Mouse (Mus musculus): ENCODE measurements around the gene Fam198a. TPM values are rescaled to one million over a fixed set of nuclear protein-coding genes. Genes with fewer than 3 reads are reported as not detected.

Fam198a gene
- polyA plus RNA-seq, 1 experiment from 2014 or later, result 0.89 TPM

GRCm38 (mm10) chr9:121908321-121908720 lies 42.5 kb upstream of the Fam198a start:
- Histone ChIP-seq H3K9me3 (replicated peaks; ENCODE audit: control insufficient read depth, low read length) (no peaks in the 10 kb centered on the region), H3K27me3 (replicated peaks; ENCODE audit: control insufficient read depth, insufficient read depth, low read length) (no peaks in the 10 kb centered on the region), H3K36me3 (ENCODE audit: control insufficient read depth, insufficient read depth, low read length) (no peaks in the 10 kb centered on the region), H3K27ac (ENCODE audit: low read depth, low read length) (no peak overlapping the region), H3K4me3 (ENCODE audit: low read depth, low read length) (no peak overlapping the region), H3K4me1 (ENCODE audit: control insufficient read depth, insufficient read depth, low read length) (no peaks in the 10 kb centered on the region), H3K4me2 (ENCODE audit: low read length) (no peak overlapping the region), H3K9ac (ENCODE audit: low read length) (no peak overlapping the region)
- ATAC-seq, result no peak
- DNase-seq (ENCODE audit: low spot score), result no peak
- 94% methylated on average over 17 of the region's 17 CpGs for WGBS

- Histone ChIP-seq H3K9ac (ENCODE audit: low read length) (no peak overlapping the region), H3K4me3 (ENCODE audit: low read depth, low read length) (no peak overlapping the region), H3K4me2 (ENCODE audit: low read length) (no peak overlapping the region), H3K27ac (ENCODE audit: low read depth, low read length) (no peak overlapping the region), H3K4me1 (ENCODE audit: control insufficient read depth, insufficient read depth, low read length) (no peaks in the 10 kb centered on the region), H3K36me3 (ENCODE audit: control insufficient read depth, insufficient read depth, low read length) (no peaks in the 10 kb centered on the region), H3K27me3 (replicated peaks; ENCODE audit: control insufficient read depth, insufficient read depth, low read length) (no peaks in the 10 kb centered on the region), H3K9me3 (replicated peaks; ENCODE audit: control insufficient read depth, low read length) (no peaks in the 10 kb centered on the region)
- 89% methylated on average over 6 of the region's 6 CpGs for WGBS
- DNase-seq (ENCODE audit: low spot score), result no peak
- no peak for ATAC-seq
These were observed 41.2 kb upstream of the Fam198a start for GRCm38 (mm10) chr9:121909635-121910034.

GRCm38 (mm10) chr9:121911196-121911595 lies 39.6 kb upstream of the Fam198a start:
- no peaks in the 10 kb centered on the region for H3K9me3 ChIP-seq (replicated peaks; ENCODE audit: control insufficient read depth, low read length)
- WGBS, result 90% methylated on average over 7 of the region's 7 CpGs
- ATAC-seq (no peak), DNase-seq (ENCODE audit: low spot score) (no peak)
- no peak overlapping the region for H3K27ac ChIP-seq (ENCODE audit: low read depth, low read length)
- no peak overlapping the region for H3K9ac ChIP-seq (ENCODE audit: low read length)
- no peak overlapping the region for H3K4me2 ChIP-seq (ENCODE audit: low read length)
- H3K27me3 ChIP-seq (replicated peaks; ENCODE audit: control insufficient read depth, insufficient read depth, low read length), result no peaks in the 10 kb centered on the region
- H3K4me1 ChIP-seq (ENCODE audit: control insufficient read depth, insufficient read depth, low read length), result no peaks in the 10 kb centered on the region
- H3K4me3 ChIP-seq (ENCODE audit: low read depth, low read length), result no peak overlapping the region
- H3K36me3 ChIP-seq (ENCODE audit: control insufficient read depth, insufficient read depth, low read length), result no peaks in the 10 kb centered on the region

GRCm38 (mm10) chr9:121912786-121913185 lies 38.0 kb upstream of the Fam198a start:
- Histone ChIP-seq H3K4me3 (ENCODE audit: low read depth, low read length) (no peak overlapping the region), H3K4me1 (ENCODE audit: control insufficient read depth, insufficient read depth, low read length) (no peaks in the 10 kb centered on the region), H3K9ac (ENCODE audit: low read length) (no peak overlapping the region), H3K27me3 (replicated peaks; ENCODE audit: control insufficient read depth, insufficient read depth, low read length) (no peaks in the 10 kb centered on the region), H3K9me3 (replicated peaks; ENCODE audit: control insufficient read depth, low read length) (no peaks in the 10 kb centered on the region), H3K4me2 (ENCODE audit: low read length) (no peak overlapping the region), H3K27ac (ENCODE audit: low read depth, low read length) (no peak overlapping the region), H3K36me3 (ENCODE audit: control insufficient read depth, insufficient read depth, low read length) (no peaks in the 10 kb centered on the region)
- no peak for ATAC-seq
- WGBS, result 80% methylated on average over 4 of the region's 4 CpGs
- no peak for DNase-seq (ENCODE audit: low spot score)

- 85% methylated on average over 8 of the region's 8 CpGs for WGBS
- no peak for DNase-seq (ENCODE audit: low spot score)
These were observed 36.5 kb upstream of the Fam198a start for GRCm38 (mm10) chr9:121914226-121914757.

GRCm38 (mm10) chr9:121915056-121915455 lies 35.7 kb upstream of the Fam198a start:
- no peaks in the 10 kb centered on the region for H3K4me1 ChIP-seq (ENCODE audit: control insufficient read depth, insufficient read depth, low read length)
- DNase-seq (ENCODE audit: low spot score) (no peak), ATAC-seq (no peak)
- no peak overlapping the region for H3K4me2 ChIP-seq (ENCODE audit: low read length)
- H3K9me3 ChIP-seq (replicated peaks; ENCODE audit: control insufficient read depth, low read length), result no peaks in the 10 kb centered on the region
- H3K27me3 ChIP-seq (replicated peaks; ENCODE audit: control insufficient read depth, insufficient read depth, low read length), result no peaks in the 10 kb centered on the region
- no peak overlapping the region for H3K9ac ChIP-seq (ENCODE audit: low read length)
- no peak overlapping the region for H3K4me3 ChIP-seq (ENCODE audit: low read depth, low read length)
- 93% methylated on average over 10 of the region's 10 CpGs for WGBS
- no peak overlapping the region for H3K27ac ChIP-seq (ENCODE audit: low read depth, low read length)
- no peaks in the 10 kb centered on the region for H3K36me3 ChIP-seq (ENCODE audit: control insufficient read depth, insufficient read depth, low read length)

More at GRCm38 (mm10) chr9:121914226-121914757, 36.5 kb upstream of the Fam198a start:
- Histone ChIP-seq H3K4me3 (ENCODE audit: low read depth, low read length) (no peak overlapping the region), H3K9me3 (replicated peaks; ENCODE audit: control insufficient read depth, low read length) (no peaks in the 10 kb centered on the region), H3K4me1 (ENCODE audit: control insufficient read depth, insufficient read depth, low read length) (no peaks in the 10 kb centered on the region), H3K9ac (ENCODE audit: low read length) (no peak overlapping the region), H3K27me3 (replicated peaks; ENCODE audit: control insufficient read depth, insufficient read depth, low read length) (no peaks in the 10 kb centered on the region), H3K36me3 (ENCODE audit: control insufficient read depth, insufficient read depth, low read length) (no peaks in the 10 kb centered on the region), H3K4me2 (ENCODE audit: low read length) (no peak overlapping the region), H3K27ac (ENCODE audit: low read depth, low read length) (no peak overlapping the region)
- ATAC-seq, result no peak

- no peaks in the 10 kb centered on the region for H3K4me1 ChIP-seq (ENCODE audit: control insufficient read depth, insufficient read depth, low read length)
- ATAC-seq (no peak), DNase-seq (ENCODE audit: low spot score) (no peak)
- H3K4me3 ChIP-seq (ENCODE audit: low read depth, low read length), result no peak within 1 kb of the TSS
- no peaks in the 10 kb centered on the region for H3K27me3 ChIP-seq (replicated peaks; ENCODE audit: control insufficient read depth, insufficient read depth, low read length)
- 85% methylated on average over 8 of the region's 8 CpGs for WGBS
- no peaks in the 10 kb centered on the region for H3K36me3 ChIP-seq (ENCODE audit: control insufficient read depth, insufficient read depth, low read length)
- no peaks in the 10 kb centered on the region for H3K9me3 ChIP-seq (replicated peaks; ENCODE audit: control insufficient read depth, low read length)
- H3K4me2 ChIP-seq (ENCODE audit: low read length), result no peak within 1 kb of the TSS
- H3K27ac ChIP-seq (ENCODE audit: low read depth, low read length), result no peak within 1 kb of the TSS
- no peak within 1 kb of the TSS for H3K9ac ChIP-seq (ENCODE audit: low read length)
These were observed 34.7 kb upstream of the Fam198a start, which contains the start of gene Cyp8b1 for GRCm38 (mm10) chr9:121916102-121916501. Gene Cyp8b1 (minus strand): TSS chr9:121916305.

GRCm38 (mm10) chr9:121919027-121919501 lies 31.7 kb upstream of the Fam198a start:
- Histone ChIP-seq H3K4me3 (ENCODE audit: low read depth, low read length) (no peak overlapping the region), H3K9ac (ENCODE audit: low read length) (no peak overlapping the region), H3K4me1 (ENCODE audit: control insufficient read depth, insufficient read depth, low read length) (no peaks in the 10 kb centered on the region), H3K27ac (ENCODE audit: low read depth, low read length) (no peak overlapping the region), H3K9me3 (replicated peaks; ENCODE audit: control insufficient read depth, low read length) (no peaks in the 10 kb centered on the region), H3K36me3 (ENCODE audit: control insufficient read depth, insufficient read depth, low read length) (no peaks in the 10 kb centered on the region), H3K27me3 (replicated peaks; ENCODE audit: control insufficient read depth, insufficient read depth, low read length) (no peaks in the 10 kb centered on the region), H3K4me2 (ENCODE audit: low read length) (no peak overlapping the region)
- ATAC-seq (no peak), DNase-seq (ENCODE audit: low spot score) (no peak)
- 73% methylated on average over 10 of the region's 10 CpGs for WGBS

GRCm38 (mm10) chr9:121923443-121923842 lies 27.3 kb upstream of the Fam198a start:
- Histone ChIP-seq H3K9me3 (replicated peaks; ENCODE audit: control insufficient read depth, low read length) (no peaks in the 10 kb centered on the region), H3K27ac (ENCODE audit: low read depth, low read length) (no peak overlapping the region), H3K36me3 (ENCODE audit: control insufficient read depth, insufficient read depth, low read length) (no peaks in the 10 kb centered on the region), H3K4me3 (ENCODE audit: low read depth, low read length) (no peak overlapping the region), H3K27me3 (replicated peaks; ENCODE audit: control insufficient read depth, insufficient read depth, low read length) (no peaks in the 10 kb centered on the region), H3K9ac (ENCODE audit: low read length) (no peak overlapping the region), H3K4me1 (ENCODE audit: control insufficient read depth, insufficient read depth, low read length) (no peaks in the 10 kb centered on the region), H3K4me2 (ENCODE audit: low read length) (no peak overlapping the region)
- 89% methylated on average over 8 of the region's 8 CpGs for WGBS
- ATAC-seq (no peak), DNase-seq (ENCODE audit: low spot score) (no peak)
